Mouse (Mus musculus): ENCODE measurements around the gene Bpifc. TPM values are rescaled to one million over a fixed set of nuclear protein-coding genes. Genes with fewer than 3 reads are reported as not detected.
"Not testable (repeated sequence)": the region's sequence is repeated elsewhere in the genome, so short reads cannot be mapped to it uniquely, and the experiment has no call there.

The Bpifc gene
- polyA plus RNA-seq, 1 experiment from 2014 or later: 0.22 TPM

- H3K4me1 ChIP-seq: no peaks in the 10 kb centered on the region
- H3K4me3 ChIP-seq: no peak overlapping the region
- peaks cover 8% of the 10 kb centered on the region for H3K36me3 ChIP-seq
- no peaks in the 10 kb centered on the region for H3K9me3 ChIP-seq
- H3K9ac ChIP-seq: no peak overlapping the region
- WGBS: 52% methylated on average over 2 of the region's 2 CpGs
- no peak overlapping the region for H3K4me2 ChIP-seq
- H3K27me3 ChIP-seq: no peaks in the 10 kb centered on the region
- no peak overlapping the region for H3K27ac ChIP-seq
- no peak for ATAC-seq (ENCODE audit: borderline replicate concordance, extremely low read depth, low FRiP score, low TSS enrichment)
Measured at GRCm38 (mm10) chr10:86034007-86034728, 22.5 kb upstream of the Bpifc start.

GRCm38 (mm10) chr10:86032517-86032916, 20.8 kb upstream of the Bpifc start:
- Histone ChIP-seq H3K4me2 (no peak overlapping the region), H3K9ac (no peak overlapping the region), H3K27me3 (no peaks in the 10 kb centered on the region), H3K4me1 (no peaks in the 10 kb centered on the region), H3K9me3 (no peaks in the 10 kb centered on the region), H3K4me3 (no peak overlapping the region), H3K27ac (no peak overlapping the region), H3K36me3 (peaks cover 11% of the 10 kb centered on the region)
- WGBS: 93% methylated on average over 3 of the region's 3 CpGs
- no peak for ATAC-seq (ENCODE audit: borderline replicate concordance, extremely low read depth, low FRiP score, low TSS enrichment)

- no peak overlapping the region for H3K9ac ChIP-seq
- H3K4me3 ChIP-seq: no peak overlapping the region
- ATAC-seq (ENCODE audit: borderline replicate concordance, extremely low read depth, low FRiP score, low TSS enrichment): no peak
- WGBS: 86% methylated on average over 7 of the region's 7 CpGs
- no peak overlapping the region for H3K27ac ChIP-seq
- H3K4me1 ChIP-seq: no peaks in the 10 kb centered on the region
- H3K9me3 ChIP-seq: no peaks in the 10 kb centered on the region
- H3K27me3 ChIP-seq: no peaks in the 10 kb centered on the region
- H3K4me2 ChIP-seq: no peak overlapping the region
- H3K36me3 ChIP-seq: peaks cover 11% of the 10 kb centered on the region
Measured at GRCm38 (mm10) chr10:86030743-86031142, 19.0 kb upstream of the Bpifc start.

GRCm38 (mm10) chr10:86026807-86027206, 15.1 kb upstream of the Bpifc start:
- peaks cover 11% of the 10 kb centered on the region for H3K36me3 ChIP-seq
- not testable (repeated sequence) for H3K27me3 ChIP-seq; H3K27ac ChIP-seq; H3K4me2 ChIP-seq; H3K9me3 ChIP-seq; H3K4me1 ChIP-seq; H3K4me3 ChIP-seq; H3K9ac ChIP-seq; ATAC-seq (ENCODE audit: borderline replicate concordance, extremely low read depth, low FRiP score, low TSS enrichment)
- WGBS: 63% methylated on average over 1 of the region's 1 CpGs

- Histone ChIP-seq H3K9me3 (no peaks in the 10 kb centered on the region), H3K4me3 (no peak overlapping the region), H3K4me2 (no peak overlapping the region), H3K36me3 (peaks cover 11% of the 10 kb centered on the region), H3K9ac (no peak overlapping the region), H3K27me3 (no peaks in the 10 kb centered on the region), H3K27ac (no peak overlapping the region), H3K4me1 (peaks cover 9% of the 10 kb centered on the region)
- no peak for ATAC-seq (ENCODE audit: borderline replicate concordance, extremely low read depth, low FRiP score, low TSS enrichment)
- WGBS: 88% methylated on average over 3 of the region's 3 CpGs
Measured at GRCm38 (mm10) chr10:86026354-86026753, 14.7 kb upstream of the Bpifc start.

GRCm38 (mm10) chr10:86025906-86026305, 14.2 kb upstream of the Bpifc start:
- H3K4me1 ChIP-seq: peaks cover 13% of the 10 kb centered on the region
- H3K9ac ChIP-seq: no peak overlapping the region
- H3K4me3 ChIP-seq: no peak overlapping the region
- H3K9me3 ChIP-seq: no peaks in the 10 kb centered on the region
- no peaks in the 10 kb centered on the region for H3K27me3 ChIP-seq
- H3K4me2 ChIP-seq: no peak overlapping the region
- ATAC-seq (ENCODE audit: borderline replicate concordance, extremely low read depth, low FRiP score, low TSS enrichment): no peak
- H3K27ac ChIP-seq: no peak overlapping the region
- 80% methylated on average over 2 of the region's 2 CpGs for WGBS
- peaks cover 11% of the 10 kb centered on the region for H3K36me3 ChIP-seq

- Histone ChIP-seq H3K9ac (no peak overlapping the region), H3K27ac (no peak overlapping the region), H3K4me2 (peak overlapping the region; percentile 73), H3K27me3 (no peaks in the 10 kb centered on the region), H3K36me3 (no peaks in the 10 kb centered on the region), H3K4me1 (peaks cover 13% of the 10 kb centered on the region), H3K9me3 (no peaks in the 10 kb centered on the region), H3K4me3 (peak overlapping the region; percentile 98; the same call in 1 of the 2 replicates)
- no peak for ATAC-seq (ENCODE audit: borderline replicate concordance, extremely low read depth, low FRiP score, low TSS enrichment)
Measured at GRCm38 (mm10) chr10:86023149-86023548, 11.5 kb upstream of the Bpifc start.

GRCm38 (mm10) chr10:86022474-86022816, 10.8 kb upstream of the Bpifc start:
- WGBS: 2% methylated on average over 6 of the region's 6 CpGs
- Histone ChIP-seq H3K9ac (peak overlapping the region; percentile 84), H3K4me1 (peaks cover 13% of the 10 kb centered on the region), H3K4me3 (peak overlapping the region; percentile 98), H3K9me3 (no peaks in the 10 kb centered on the region), H3K36me3 (no peaks in the 10 kb centered on the region), H3K27ac (peak overlapping the region; percentile 96; the same call in 1 of the 2 replicates), H3K4me2 (peak overlapping the region; percentile 73), H3K27me3 (no peaks in the 10 kb centered on the region)
- peak; percentile 13; the same call in 1 of the 2 replicates for ATAC-seq (ENCODE audit: borderline replicate concordance, extremely low read depth, low FRiP score, low TSS enrichment)

GRCm38 (mm10) chr10:86021749-86022473, 10.2 kb upstream of the Bpifc start, which contains the start of gene Fbxo7:
Fbxo7 (plus strand) TSS chr10:86021972.
- H3K4me3 ChIP-seq: peak within 1 kb of the TSS; percentile 98
- H3K4me1 ChIP-seq: peaks cover 13% of the 10 kb centered on the region
- WGBS: under 1% methylated on average over 82 of the region's 82 CpGs
- peak within 1 kb of the TSS; percentile 96 for H3K27ac ChIP-seq
- no peaks in the 10 kb centered on the region for H3K27me3 ChIP-seq
- no peaks in the 10 kb centered on the region for H3K36me3 ChIP-seq
- no peaks in the 10 kb centered on the region for H3K9me3 ChIP-seq
- H3K4me2 ChIP-seq: peak within 1 kb of the TSS; percentile 73
- ATAC-seq (ENCODE audit: borderline replicate concordance, extremely low read depth, low FRiP score, low TSS enrichment): peak; percentile 95
- H3K9ac ChIP-seq: peak within 1 kb of the TSS; percentile 84

GRCm38 (mm10) chr10:86021408-86021748, 9.7 kb upstream of the Bpifc start:
- H3K27me3 ChIP-seq: no peaks in the 10 kb centered on the region
- H3K9ac ChIP-seq: no peak overlapping the region
- H3K9me3 ChIP-seq: no peaks in the 10 kb centered on the region
- peak overlapping the region; percentile 73 for H3K4me2 ChIP-seq
- H3K27ac ChIP-seq: no peak overlapping the region
- H3K4me1 ChIP-seq: peaks cover 13% of the 10 kb centered on the region
- 0% methylated on average over 3 of the region's 3 CpGs for WGBS
- peak overlapping the region; percentile 98 for H3K4me3 ChIP-seq
- H3K36me3 ChIP-seq: no peaks in the 10 kb centered on the region
- no peak; the same call in 1 of the 2 replicates for ATAC-seq (ENCODE audit: borderline replicate concordance, extremely low read depth, low FRiP score, low TSS enrichment)

- H3K36me3 ChIP-seq: no peaks in the 10 kb centered on the region
- ATAC-seq (ENCODE audit: borderline replicate concordance, extremely low read depth, low FRiP score, low TSS enrichment): no peak
- H3K9ac ChIP-seq: no peak overlapping the region
- WGBS: 35% methylated on average over 5 of the region's 5 CpGs
- H3K27ac ChIP-seq: no peak overlapping the region
- H3K27me3 ChIP-seq: no peaks in the 10 kb centered on the region
- peaks cover 13% of the 10 kb centered on the region for H3K4me1 ChIP-seq
- no peak overlapping the region for H3K4me3 ChIP-seq
- H3K4me2 ChIP-seq: no peak overlapping the region
- H3K9me3 ChIP-seq: no peaks in the 10 kb centered on the region
Measured at GRCm38 (mm10) chr10:86018813-86019212, 7.1 kb upstream of the Bpifc start.

GRCm38 (mm10) chr10:86017781-86018180, 6.1 kb upstream of the Bpifc start:
- H3K4me3 ChIP-seq: no peak overlapping the region
- H3K9ac ChIP-seq: no peak overlapping the region
- no peaks in the 10 kb centered on the region for H3K9me3 ChIP-seq
- H3K27me3 ChIP-seq: no peaks in the 10 kb centered on the region
- no peaks in the 10 kb centered on the region for H3K36me3 ChIP-seq
- no peak overlapping the region for H3K27ac ChIP-seq
- WGBS: 80% methylated on average over 7 of the region's 7 CpGs
- peaks cover 10% of the 10 kb centered on the region for H3K4me1 ChIP-seq
- ATAC-seq (ENCODE audit: borderline replicate concordance, extremely low read depth, low FRiP score, low TSS enrichment): no peak
- no peak overlapping the region for H3K4me2 ChIP-seq
